Mouse (Mus musculus) forebrain, embryonic 11.5 days (tissue): ENCODE results near the gene Dcdc2b. TPM values are rescaled to one million over a fixed set of nuclear protein-coding genes. Genes with fewer than 3 reads are reported as not detected.

Experiments
- ATAC-seq: fragments of 200-750 bp; cut with Nextera tagmentation; replicated peaks from 2 replicates; pipeline ENCODE4 v1.8.0; 2017; ENCODE audit warnings: moderate TSS enrichment; ENCODE audit not compliant: low FRiP score
- DNase-seq: peaks from one replicate; pipeline ENCODE4 v3.0.0-alpha.2; 2017; ENCODE audit warnings: low spot score
- H3K27ac ChIP-seq: fragments of 300-500 bp; sonication (generic); 2 replicates; pipeline ENCODE4 v1.5.1; 2014; ENCODE audit warnings: low read depth, low read length
- H3K27me3 ChIP-seq: fragments of 300-500 bp; sonication (generic); 2 replicates; pipeline ENCODE4 v1.6.1; 2014; ENCODE audit warnings: mild to moderate bottlenecking, low read length, mixed read lengths; ENCODE audit not compliant: control insufficient read depth, insufficient read depth
- H3K36me3 ChIP-seq: fragments of 300-500 bp; sonication (generic); 2 replicates; pipeline ENCODE4 v1.6.1; 2014; ENCODE audit warnings: mild to moderate bottlenecking, low read length, moderate library complexity, mixed read lengths; ENCODE audit not compliant: control insufficient read depth, insufficient read depth
- H3K4me1 ChIP-seq: fragments of 300-500 bp; sonication (generic); replicated peaks from 2 replicates; pipeline ENCODE4 v1.6.1; 2014; ENCODE audit warnings: low read length, mixed read lengths; ENCODE audit not compliant: control insufficient read depth, insufficient read depth
- H3K4me2 ChIP-seq: fragments of 300-500 bp; sonication (generic); 2 replicates; pipeline ENCODE4 v1.6.1; 2014; ENCODE audit warnings: low read depth, mild to moderate bottlenecking, low read length, moderate library complexity, mixed read lengths; ENCODE audit not compliant: severe bottlenecking
- H3K4me3 ChIP-seq: fragments of 300-500 bp; sonication (generic); 2 replicates; pipeline ENCODE4 v1.5.1; 2014; ENCODE audit warnings: low read depth, low read length
- H3K9ac ChIP-seq: fragments of 300-500 bp; sonication (generic); 2 replicates; pipeline ENCODE4 v1.6.1; 2014; ENCODE audit warnings: low read length
- H3K9me3 ChIP-seq: fragments of 300-500 bp; sonication (generic); 2 replicates; pipeline ENCODE4 v1.6.1; 2016; ENCODE audit warnings: low read length, mixed read lengths; ENCODE audit not compliant: control insufficient read depth
- WGBS: fragments of 180-500 bp; shearing (Covaris S2); extraction: QIAGEN DNeasy Blood & Tissue Kit; methylation state at CpG from one replicate; pipeline ENCODE4 v1.1.7; 2014; 5-methylcytosine and 5-hydroxymethylcytosine counted together
- polyA plus RNA-seq: library from polyadenylated mRNA; unstranded; fragments of >200 nt; fragmentation: Nextera tagmentation; extraction: Ambion mirVana; gene quantifications from 2 replicates; pipeline ENCODE4 v1.2.1, GENCODE M21; 2014

The Dcdc2b gene
- polyA plus RNA-seq, 1 experiment from 2014 or later, result 2.6 TPM

DNA sequence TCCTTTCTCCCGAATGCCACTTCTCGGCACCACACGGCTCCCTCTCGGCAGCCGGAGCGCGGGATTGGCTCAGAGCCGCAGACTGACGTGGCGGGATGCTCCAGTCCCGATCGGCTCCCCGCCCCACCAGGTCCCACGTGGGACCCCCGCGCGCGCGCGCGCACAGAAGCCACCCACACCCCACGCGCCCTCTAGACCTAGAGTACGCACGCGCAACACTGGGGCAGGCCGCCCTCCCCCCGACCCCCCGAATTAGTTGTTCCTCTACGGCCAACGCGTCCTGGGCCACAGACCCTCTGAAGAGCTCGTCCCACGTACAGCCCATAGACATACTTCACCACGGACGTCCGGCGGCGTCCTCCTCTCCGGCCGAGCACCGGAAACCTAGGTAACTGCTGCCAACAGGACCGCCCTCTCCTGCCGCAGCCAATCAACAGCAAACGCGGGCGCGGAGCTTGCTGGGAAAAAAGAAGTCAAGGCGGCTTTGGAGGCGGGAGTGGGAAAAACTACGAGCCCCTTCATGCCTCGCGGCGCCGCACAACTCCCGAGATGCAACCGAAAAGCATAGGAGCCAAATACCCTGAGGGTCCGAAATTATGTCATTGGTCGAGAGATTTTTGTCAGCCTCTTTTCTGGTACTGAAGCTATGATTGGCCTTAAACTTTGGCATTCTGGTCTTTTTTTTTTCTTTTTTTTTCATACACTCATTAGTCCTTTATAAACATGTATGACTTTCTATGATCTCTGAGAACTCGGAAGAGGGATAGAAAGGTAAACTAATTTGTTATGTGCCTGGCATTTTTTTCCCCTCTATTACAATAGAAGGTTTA lies 26.8 kb upstream of the Dcdc2b start, which contains the start of gene Txlna:
Gene Txlna, minus strand, starts transcription at position 428 of the 830 bp plus-strand sequence.
- under 1% methylated on average over 60 of the region's 60 CpGs for WGBS
- ATAC-seq (peak; percentile 95), DNase-seq (peak; percentile 98)
- no peaks in the 10 kb centered on the region for H3K9me3 ChIP-seq
- peak within 1 kb of the TSS; percentile 78 for H3K9ac ChIP-seq
- peak within 1 kb of the TSS; percentile 89 for H3K27ac ChIP-seq
- H3K4me1 ChIP-seq, result peaks cover 5% of the 10 kb centered on the region; the same call in 1 of the 2 replicates
- H3K27me3 ChIP-seq, result no peaks in the 10 kb centered on the region
- peak within 1 kb of the TSS; percentile 58 for H3K4me3 ChIP-seq
- peaks cover 18% of the 10 kb centered on the region; the same call in 1 of the 2 replicates for H3K36me3 ChIP-seq
- H3K4me2 ChIP-seq, result peak within 1 kb of the TSS; percentile 84

DNA sequence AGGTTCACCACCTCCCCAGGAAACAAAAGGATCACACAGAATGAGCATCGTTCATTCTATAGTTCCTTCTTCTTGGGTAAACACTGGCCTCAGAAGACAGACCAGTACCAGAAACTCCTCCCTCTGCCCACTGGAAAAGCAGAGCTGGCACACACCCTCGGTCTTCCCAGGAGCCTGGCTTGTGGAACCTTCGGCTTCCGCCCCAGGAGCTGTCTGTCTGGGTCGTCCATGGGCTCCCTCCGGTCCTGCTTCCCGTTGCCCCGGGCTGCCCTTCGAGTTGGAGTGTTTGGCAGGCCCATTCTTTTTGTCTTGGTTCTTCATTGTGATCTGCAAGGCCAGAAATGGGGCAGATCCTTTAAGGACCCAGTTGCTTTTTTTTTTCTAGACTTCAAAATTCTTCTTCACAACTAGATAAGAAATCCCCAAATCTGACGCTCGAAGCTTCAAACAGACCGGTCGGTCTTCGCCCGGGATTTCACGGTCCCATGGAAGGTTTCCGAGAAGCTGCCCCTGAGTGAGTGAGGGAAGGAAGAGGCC lies 26.1 kb upstream of the Dcdc2b start:
- DNase-seq, result peak; percentile 72
- H3K36me3 ChIP-seq, result peaks cover 18% of the 10 kb centered on the region; the same call in 1 of the 2 replicates
- WGBS, result 9% methylated on average over 17 of the region's 17 CpGs
- H3K4me2 ChIP-seq, result peak overlapping the region; percentile 84
- ATAC-seq, result no peak
- peaks cover 5% of the 10 kb centered on the region; the same call in 1 of the 2 replicates for H3K4me1 ChIP-seq
- H3K27ac ChIP-seq, result peak overlapping the region; percentile 89; the same call in 1 of the 2 replicates
- H3K9ac ChIP-seq, result peak overlapping the region; percentile 78
- peak overlapping the region; percentile 58 for H3K4me3 ChIP-seq
- no peaks in the 10 kb centered on the region for H3K27me3 ChIP-seq
- no peaks in the 10 kb centered on the region for H3K9me3 ChIP-seq

DNA sequence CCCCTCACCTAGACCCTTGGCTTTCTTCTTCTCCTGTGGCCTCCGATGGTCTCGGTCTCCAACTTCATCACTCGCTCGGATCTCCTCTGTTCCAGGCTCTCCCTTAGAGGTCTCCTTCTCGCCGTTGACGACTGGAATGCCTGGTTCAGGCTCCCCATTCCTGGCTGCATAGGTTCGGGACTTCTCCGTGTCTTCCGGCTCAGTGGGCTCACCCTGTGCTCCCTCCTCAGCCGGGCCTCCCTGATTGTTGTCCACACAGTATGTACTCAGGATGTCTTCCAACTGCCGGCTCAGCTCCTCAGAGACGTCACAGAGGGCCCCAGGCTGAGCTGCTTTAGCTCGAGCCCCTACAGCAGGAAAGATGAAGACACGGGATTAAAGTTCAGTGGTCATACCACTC lies 25.2 kb upstream of the Dcdc2b start:
- no peak overlapping the region for H3K9ac ChIP-seq
- peaks cover 18% of the 10 kb centered on the region; the same call in 1 of the 2 replicates for H3K36me3 ChIP-seq
- peaks cover 5% of the 10 kb centered on the region; the same call in 1 of the 2 replicates for H3K4me1 ChIP-seq
- H3K4me2 ChIP-seq, result peak overlapping the region; percentile 84; the same call in 1 of the 2 replicates
- no peaks in the 10 kb centered on the region for H3K9me3 ChIP-seq
- no peak overlapping the region for H3K4me3 ChIP-seq
- no peaks in the 10 kb centered on the region for H3K27me3 ChIP-seq
- no peak overlapping the region for H3K27ac ChIP-seq
- DNase-seq (no peak), ATAC-seq (no peak)
- WGBS, result 91% methylated on average over 15 of the region's 15 CpGs

DNA sequence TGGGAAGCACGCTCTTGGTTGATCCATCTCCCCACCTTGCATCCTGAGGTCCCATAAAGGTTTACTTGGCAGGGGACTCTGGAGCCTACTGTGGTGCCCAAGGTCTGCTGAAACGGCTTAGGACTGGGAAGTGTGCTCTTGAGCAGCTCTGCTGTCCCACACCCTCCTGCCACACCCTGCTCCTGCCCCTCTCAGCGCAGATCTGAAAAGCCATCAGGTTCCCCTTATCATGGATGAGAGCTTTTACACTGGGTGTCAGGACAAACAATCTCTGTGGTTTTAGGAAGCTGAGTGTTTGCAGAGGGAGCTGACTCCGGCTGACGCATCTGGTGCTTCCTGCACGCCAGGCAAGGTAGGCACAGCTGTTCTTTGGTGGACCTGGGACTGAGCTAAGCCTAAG lies 19.8 kb upstream of the Dcdc2b start:
- DNase-seq (no peak), ATAC-seq (no peak)
- WGBS, result 96% methylated on average over 6 of the region's 6 CpGs
- Histone ChIP-seq H3K27me3 (no peaks in the 10 kb centered on the region), H3K27ac (no peak overlapping the region), H3K4me2 (no peak overlapping the region), H3K4me3 (no peak overlapping the region), H3K9me3 (no peaks in the 10 kb centered on the region), H3K36me3 (peaks cover 46% of the 10 kb centered on the region), H3K9ac (no peak overlapping the region), H3K4me1 (0 out of 2 replicates have a peak, but pooled peaks cover 3% of the 10 kb centered on the region)

DNA sequence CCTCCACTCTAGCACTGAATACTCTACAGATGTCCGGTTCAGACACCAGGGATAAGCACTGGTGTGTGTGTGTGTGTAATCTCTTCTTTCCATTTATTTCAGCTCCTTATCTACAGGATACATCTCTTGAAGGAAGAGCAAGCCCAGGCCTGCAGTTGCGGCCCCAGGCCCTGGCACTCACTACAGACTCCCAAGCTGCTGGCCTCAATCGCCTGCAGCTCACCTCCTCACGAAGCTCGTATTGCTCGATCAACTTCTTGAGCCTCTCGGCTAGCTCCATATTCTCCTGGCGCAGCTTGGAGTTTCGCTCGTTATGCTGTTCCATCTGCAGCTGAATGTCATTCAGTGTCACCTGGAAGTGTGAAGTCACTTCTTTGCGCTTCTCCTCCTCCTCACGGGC lies 17.8 kb upstream of the Dcdc2b start:
- Histone ChIP-seq H3K9ac (no peak overlapping the region), H3K4me2 (no peak overlapping the region), H3K36me3 (peaks cover 43% of the 10 kb centered on the region), H3K4me3 (no peak overlapping the region), H3K9me3 (no peaks in the 10 kb centered on the region), H3K27me3 (no peaks in the 10 kb centered on the region), H3K27ac (no peak overlapping the region), H3K4me1 (no peaks in the 10 kb centered on the region)
- DNase-seq (no peak), ATAC-seq (no peak)
- 93% methylated on average over 12 of the region's 12 CpGs for WGBS

DNA sequence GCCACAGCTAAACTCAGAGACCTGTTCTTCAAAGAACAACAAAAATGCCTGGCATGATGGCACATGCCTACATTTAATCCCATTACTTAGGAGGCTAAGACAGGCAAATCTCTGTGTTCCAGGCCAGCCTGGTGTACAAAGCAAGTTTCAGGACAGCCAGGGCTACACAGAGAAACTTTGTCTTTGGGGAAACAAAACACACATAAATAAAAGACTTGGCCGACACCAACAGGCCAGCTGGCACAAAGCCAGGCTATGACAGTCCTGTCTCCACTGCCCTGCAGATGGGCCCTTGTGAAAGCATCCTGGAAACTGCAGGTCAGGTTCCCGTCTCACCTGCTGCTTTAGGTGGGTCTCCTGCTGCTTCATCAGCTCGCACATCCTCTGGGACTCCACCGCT lies 16.9 kb upstream of the Dcdc2b start:
- H3K27me3 ChIP-seq, result no peaks in the 10 kb centered on the region
- H3K4me1 ChIP-seq, result no peaks in the 10 kb centered on the region
- no peak for ATAC-seq
- no peak overlapping the region for H3K27ac ChIP-seq
- DNase-seq, result no peak
- no peaks in the 10 kb centered on the region for H3K9me3 ChIP-seq
- no peak overlapping the region for H3K4me2 ChIP-seq
- 87% methylated on average over 4 of the region's 4 CpGs for WGBS
- peaks cover 36% of the 10 kb centered on the region for H3K36me3 ChIP-seq
- no peak overlapping the region for H3K9ac ChIP-seq
- H3K4me3 ChIP-seq, result no peak overlapping the region

DNA sequence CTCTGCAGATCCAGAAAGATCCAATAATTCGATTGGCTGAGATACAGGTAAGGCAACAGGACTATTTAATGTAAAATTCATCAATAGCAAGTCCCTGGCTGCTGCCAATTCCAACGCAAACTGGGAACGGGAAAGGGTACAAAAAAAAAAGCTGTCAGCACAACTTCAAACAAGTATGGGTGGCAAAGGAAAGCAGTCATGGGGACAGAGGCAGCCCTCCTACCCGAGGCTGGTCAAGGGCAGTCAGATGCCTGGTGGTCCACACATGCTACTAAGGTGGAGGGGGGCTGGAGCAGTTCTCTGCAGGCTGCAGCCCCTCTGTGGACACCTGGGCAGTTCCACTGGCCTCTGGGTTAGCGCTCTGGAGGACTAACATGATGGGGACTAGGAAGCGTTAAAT lies 12.0 kb upstream of the Dcdc2b start:
- Histone ChIP-seq H3K9me3 (no peaks in the 10 kb centered on the region), H3K9ac (no peak overlapping the region), H3K4me1 (peaks cover 24% of the 10 kb centered on the region), H3K4me3 (no peak overlapping the region), H3K36me3 (peaks cover 16% of the 10 kb centered on the region), H3K4me2 (no peak overlapping the region), H3K27me3 (no peaks in the 10 kb centered on the region), H3K27ac (no peak overlapping the region)
- WGBS, result 78% methylated on average over 6 of the region's 6 CpGs
- no peak for DNase-seq
- no peak for ATAC-seq

DNA sequence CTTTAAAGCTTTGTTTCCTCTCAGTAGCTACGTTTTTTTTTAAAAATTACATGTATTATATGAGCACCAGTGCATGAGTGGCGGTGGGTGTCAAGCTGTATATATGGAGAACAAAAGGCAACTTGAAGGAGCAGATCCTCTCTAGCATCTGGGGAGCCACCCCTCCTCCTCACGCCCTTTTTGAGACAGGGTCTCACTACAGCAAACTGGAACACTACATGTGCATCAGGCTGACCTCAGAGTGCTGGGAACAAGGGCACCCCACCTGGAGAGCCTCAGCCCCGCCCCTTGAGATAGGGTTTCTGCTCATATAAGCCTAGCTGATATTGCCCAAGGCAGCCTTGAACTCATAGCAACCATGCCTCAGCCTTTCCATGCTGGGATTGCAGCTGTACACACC lies 11.4 kb upstream of the Dcdc2b start:
- no peak overlapping the region for H3K4me3 ChIP-seq
- no peaks in the 10 kb centered on the region for H3K9me3 ChIP-seq
- peaks cover 24% of the 10 kb centered on the region for H3K4me1 ChIP-seq
- H3K27ac ChIP-seq, result 0 out of 2 replicates have a peak overlapping the region, but pooled peaks have one; percentile 79
- 40% methylated on average over 4 of the region's 4 CpGs for WGBS
- DNase-seq, result no peak
- peaks cover 12% of the 10 kb centered on the region for H3K36me3 ChIP-seq
- no peaks in the 10 kb centered on the region for H3K27me3 ChIP-seq
- no peak overlapping the region; the same call in 1 of the 2 replicates for H3K4me2 ChIP-seq
- ATAC-seq, result no peak
- H3K9ac ChIP-seq, result no peak overlapping the region; the same call in 1 of the 2 replicates
